ENCODE assay signal across 8 mouse cellular contexts in genomic region chr16:59600311-59601251, GRCm38 (mm10). TPM values are rescaled to one million over a fixed set of nuclear protein-coding genes. Genes with fewer than 3 reads are reported as not detected.
A peak's percentile ranks its signal among the peaks of the same experiment; 100 is the strongest.
DNase-seq lines count a peak whose midpoint lies in the region; ATAC-seq and TF ChIP-seq lines count a peak whose summit lies in the region.

Gene Crybg3, minus strand, starts transcription at chr16:59600979.

- H3K9me3 ChIP-seq in forebrain, embryonic 12.5 days = no peaks in the 10 kb centered on the region
- H3K9me3 ChIP-seq in heart, postnatal 0 days (replicated peaks; ENCODE audit: control insufficient read depth, low read length) = no peaks in the 10 kb centered on the region
- H3K9me3 ChIP-seq in liver, embryonic 15.5 days (replicated peaks) = no peaks in the 10 kb centered on the region
- no peaks in the 10 kb centered on the region for H3K9me3 ChIP-seq in stomach, embryonic 14.5 days (ENCODE audit: control insufficient read depth, low read depth, low read length)

- peaks cover 10% of the 10 kb centered on the region for H3K4me1 ChIP-seq in forebrain, embryonic 12.5 days
- H3K4me1 ChIP-seq in heart, postnatal 0 days (ENCODE audit: control insufficient read depth, insufficient read depth) = peaks cover 30% of the 10 kb centered on the region
- H3K4me1 ChIP-seq in liver, embryonic 15.5 days (replicated peaks) = no peaks in the 10 kb centered on the region
- H3K4me1 ChIP-seq in stomach, embryonic 14.5 days (ENCODE audit: control insufficient read depth, insufficient read depth, low read length) = peaks cover 5% of the 10 kb centered on the region; the same call in 1 of the 2 replicates

- ATAC-seq in forebrain, embryonic 12.5 days (ENCODE audit: low FRiP score) = peak; percentile 91
- peak; percentile 92 for ATAC-seq in heart, postnatal 0 days (ENCODE audit: insufficient read depth, low read depth)
- ATAC-seq in liver, embryonic 15.5 days (ENCODE audit: insufficient read depth) = peak; percentile 76
- ATAC-seq in stomach, embryonic 14.5 days (ENCODE audit: insufficient number of reproducible peaks, insufficient read depth, low FRiP score, low read depth) = peak; percentile 97

- H3K27me3 ChIP-seq in forebrain, embryonic 12.5 days = peaks cover 17% of the 10 kb centered on the region
- no peaks in the 10 kb centered on the region for H3K27me3 ChIP-seq in heart, postnatal 0 days (ENCODE audit: control insufficient read depth, insufficient read depth, low read length)
- H3K27me3 ChIP-seq in liver, embryonic 15.5 days = peaks cover 30% of the 10 kb centered on the region
- H3K27me3 ChIP-seq in stomach, embryonic 14.5 days (ENCODE audit: control insufficient read depth, insufficient read depth, low read length) = no peaks in the 10 kb centered on the region

- H3K27ac ChIP-seq in forebrain, embryonic 12.5 days = peak within 1 kb of the TSS; percentile 50; the same call in 1 of the 2 replicates
- peak within 1 kb of the TSS; percentile 99 for H3K27ac ChIP-seq in heart, postnatal 0 days (ENCODE audit: low read depth)
- H3K27ac ChIP-seq in liver, embryonic 15.5 days (replicated peaks) = peak within 1 kb of the TSS; percentile 48; the same call in 1 of the 2 replicates
- H3K27ac ChIP-seq in stomach, embryonic 14.5 days (ENCODE audit: low read length) = peak within 1 kb of the TSS; percentile 86

- TF ChIP-seq CTCF in heart, postnatal 0 days (IDR thresholded peaks at IDR 0.05; ENCODE audit: low read depth) = peak; percentile 4; the same call in 1 of the 2 replicates

- H3K4me3 ChIP-seq in forebrain, embryonic 12.5 days (replicated peaks) = peak within 1 kb of the TSS; percentile 78
- H3K4me3 ChIP-seq in heart, postnatal 0 days (ENCODE audit: low read depth, low read length) = peak within 1 kb of the TSS; percentile 99
- peak within 1 kb of the TSS; percentile 60 for H3K4me3 ChIP-seq in liver, embryonic 15.5 days (replicated peaks)
- H3K4me3 ChIP-seq in stomach, embryonic 14.5 days (ENCODE audit: low read depth, low read length) = peak within 1 kb of the TSS; percentile 70

- peak within 1 kb of the TSS; percentile 80 for H3K4me2 ChIP-seq in forebrain, embryonic 12.5 days
- peak within 1 kb of the TSS; percentile 61 for H3K4me2 ChIP-seq in heart, postnatal 0 days (ENCODE audit: low read depth, low read length)
- H3K4me2 ChIP-seq in liver, embryonic 15.5 days = peak within 1 kb of the TSS; percentile 73
- H3K4me2 ChIP-seq in stomach, embryonic 14.5 days (replicated peaks; ENCODE audit: low read depth, low read length) = peak within 1 kb of the TSS; percentile 53

- no peak for TF ChIP-seq EP300 in heart, postnatal 0 days (IDR thresholded peaks at IDR 0.05; ENCODE audit: low read depth)

- H3K36me3 ChIP-seq in forebrain, embryonic 12.5 days (replicated peaks) = no peaks in the 10 kb centered on the region
- H3K36me3 ChIP-seq in heart, postnatal 0 days (replicated peaks; ENCODE audit: control insufficient read depth, insufficient read depth, low read length) = no peaks in the 10 kb centered on the region
- no peaks in the 10 kb centered on the region for H3K36me3 ChIP-seq in liver, embryonic 15.5 days (replicated peaks)
- no peaks in the 10 kb centered on the region for H3K36me3 ChIP-seq in stomach, embryonic 14.5 days (ENCODE audit: control insufficient read depth, insufficient read depth, low read length)

- DNase-seq in CD4-positive helper T cell, adult 2 months (ENCODE audit: low read depth, low spot score) = peak; percentile 58
- DNase-seq in brain, adult 2 months (ENCODE audit: low read depth, low spot score) = peak; percentile 64
- DNase-seq in heart, postnatal 0 days (ENCODE audit: low spot score) = peak; percentile 84
- peak; percentile 90 for DNase-seq in kidney, postnatal 14 days
- peak; percentile 40 for DNase-seq in naive thymus-derived CD4-positive, alpha-beta T cell, adult 2 months (ENCODE audit: low read depth)

- peak within 1 kb of the TSS; percentile 79 for H3K9ac ChIP-seq in forebrain, embryonic 12.5 days
- peak within 1 kb of the TSS; percentile 98 for H3K9ac ChIP-seq in heart, postnatal 0 days (replicated peaks; ENCODE audit: low read depth, low read length)
- H3K9ac ChIP-seq in liver, embryonic 15.5 days = peak within 1 kb of the TSS; percentile 46
- H3K9ac ChIP-seq in stomach, embryonic 14.5 days (replicated peaks; ENCODE audit: low read depth, low read length) = peak within 1 kb of the TSS; percentile 78

- under 1% methylated on average over 69 of the region's 90 CpGs for WGBS in forebrain, embryonic 12.5 days
- WGBS in heart, postnatal 0 days = under 1% methylated on average over 74 of the region's 90 CpGs
- WGBS in liver, embryonic 15.5 days (ENCODE audit: insufficient replicate concordance) = under 1% methylated on average over 90 of the region's 90 CpGs
- under 1% methylated on average over 88 of the region's 90 CpGs for WGBS in stomach, embryonic 14.5 days

RNA-seq across cellular contexts. Expression of gene Crybg3, which starts in this region (rescaled TPM):
- 4.6 and 4.9 TPM in 2 replicates for polyA plus RNA-seq in forebrain, embryonic 12.5 days (2016; fragmentation: Nextera tagmentation; extraction: Ambion mirVana)
- 26.9 and 40.0 TPM in 2 replicates for total RNA-seq in heart, postnatal 0 days (2014; rRNA removed; ENCODE audit: low replicate concordance)
- 8.9 and 9.2 TPM in 2 replicates for polyA plus RNA-seq in heart, postnatal 0 days (2015; fragmentation: Nextera tagmentation; extraction: Ambion mirVana)
- 0.81 and 1.0 TPM in 2 replicates for polyA plus RNA-seq in liver, embryonic 15.5 days (2015; fragmentation: Nextera tagmentation; extraction: Ambion mirVana)
- 16.8 and 18.4 TPM in 2 replicates for polyA plus RNA-seq in stomach, embryonic 14.5 days (2014; fragmentation: Nextera tagmentation; extraction: Ambion mirVana)

Comparison
In these comparisons a context has a peak if more than half of its experiments do, and no peak if none do; other contexts are left out.
1. Peak in every context shown above with its lines: DNase-seq, ATAC-seq, H3K4me3 ChIP-seq and H3K27ac ChIP-seq.
2. DNase-seq: peak in every context shown above with its lines; median percentile 90 in kidney, postnatal 14 days; 84 in heart, postnatal 0 days; 64 in brain, adult 2 months; 58 in CD4-positive helper T cell, adult 2 months; 40 in naive thymus-derived CD4-positive, alpha-beta T cell, adult 2 months.
3. H3K27ac ChIP-seq: peak in every context shown above with its lines; median percentile 99 in heart, postnatal 0 days; 86 in stomach, embryonic 14.5 days; 50 in forebrain, embryonic 12.5 days; 48 in liver, embryonic 15.5 days.
4. H3K9ac ChIP-seq: peak in every context shown above with its lines; median percentile 98 in heart, postnatal 0 days; 79 in forebrain, embryonic 12.5 days; 78 in stomach, embryonic 14.5 days; 46 in liver, embryonic 15.5 days.